Mouse (Mus musculus): Measurements from ENCODE around the gene Gm4450. TPM values are rescaled to one million over a fixed set of nuclear protein-coding genes. Genes with fewer than 3 reads are reported as not detected.

The Gm4450 gene
- total and polyA plus RNA-seq, 2 experiments from 2014 or later, result not detected

DNA sequence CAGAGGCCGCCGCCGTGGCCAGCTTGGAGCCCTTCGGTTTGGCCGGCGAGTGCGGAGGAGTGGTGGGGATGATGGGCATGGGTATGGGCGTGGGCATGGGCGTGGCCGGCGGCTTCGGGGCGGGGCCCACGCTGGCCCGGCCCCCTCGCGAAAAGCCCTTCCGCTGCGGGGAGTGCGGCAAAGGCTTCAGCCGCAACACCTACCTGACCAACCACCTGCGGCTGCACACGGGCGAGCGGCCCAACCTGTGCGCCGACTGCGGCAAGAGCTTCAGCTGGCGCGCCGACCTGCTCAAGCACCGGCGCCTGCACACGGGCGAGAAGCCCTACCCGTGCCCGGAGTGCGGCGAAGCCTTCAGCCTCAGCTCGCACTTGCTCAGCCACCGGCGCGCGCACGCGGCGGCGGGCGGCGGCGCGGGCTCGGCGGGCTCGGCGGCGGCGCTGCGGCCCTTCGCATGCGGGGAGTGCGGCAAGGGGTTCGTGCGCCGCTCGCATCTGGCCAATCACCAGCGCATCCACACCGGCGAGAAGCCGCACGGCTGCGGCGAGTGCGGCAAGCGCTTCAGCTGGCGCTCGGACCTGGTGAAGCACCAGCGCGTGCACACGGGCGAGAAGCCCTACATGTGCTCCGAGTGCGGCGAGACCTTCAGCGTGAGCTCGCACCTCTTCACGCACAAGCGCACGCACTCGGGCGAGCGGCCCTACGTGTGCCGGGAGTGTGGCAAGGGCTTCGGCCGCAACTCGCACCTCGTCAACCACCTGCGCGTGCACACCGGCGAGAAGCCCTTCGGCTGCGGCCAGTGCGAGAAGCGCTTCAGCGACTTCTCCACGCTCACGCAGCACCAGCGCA, 29.1 kb downstream of the Gm4450 start:
- Histone ChIP-seq H3K4me3 (ENCODE audit: low read length) (peak overlapping the region; percentile 54), H3K36me3 (ENCODE audit: insufficient read depth, low read length) (no peaks in the 10 kb centered on the region), H3K4me1 (ENCODE audit: insufficient read depth, low read length) (peaks cover 3% of the 10 kb centered on the region; the same call in 1 of the 2 replicates), H3K27ac (peak overlapping the region; percentile 59), H3K27me3 (ENCODE audit: insufficient read depth, low read length) (no peaks in the 10 kb centered on the region), H3K4me2 (ENCODE audit: low read depth, low read length) (peak overlapping the region; percentile 73), H3K9me3 (ENCODE audit: low read length) (no peaks in the 10 kb centered on the region), H3K9ac (replicated peaks; ENCODE audit: low read length) (peak overlapping the region; percentile 51)
- no peak for TF ChIP-seq CTCF (IDR thresholded peaks at IDR 0.05; ENCODE audit: low read depth)
- WGBS, result 1% methylated on average over 107 of the region's 110 CpGs
- DNase-seq (ENCODE audit: low spot score) (peak; percentile 88), ATAC-seq (peak; percentile 96)

GRCm38 (mm10) chr3:98427260-98427599, 29.7 kb downstream of the Gm4450 start:
- 8% methylated on average over 23 of the region's 23 CpGs for WGBS
- DNase-seq (ENCODE audit: low spot score) (no peak), ATAC-seq (no peak)
- no peak for TF ChIP-seq CTCF (IDR thresholded peaks at IDR 0.05; ENCODE audit: low read depth)
- Histone ChIP-seq H3K4me1 (ENCODE audit: insufficient read depth, low read length) (peaks cover 3% of the 10 kb centered on the region; the same call in 1 of the 2 replicates), H3K36me3 (ENCODE audit: insufficient read depth, low read length) (no peaks in the 10 kb centered on the region), H3K27ac (peak overlapping the region; percentile 59; the same call in 1 of the 2 replicates), H3K4me3 (ENCODE audit: low read length) (peak overlapping the region; percentile 54), H3K4me2 (ENCODE audit: low read depth, low read length) (peak overlapping the region; percentile 73), H3K9me3 (ENCODE audit: low read length) (no peaks in the 10 kb centered on the region), H3K27me3 (ENCODE audit: insufficient read depth, low read length) (no peaks in the 10 kb centered on the region), H3K9ac (replicated peaks; ENCODE audit: low read length) (peak overlapping the region; percentile 51)

DNA sequence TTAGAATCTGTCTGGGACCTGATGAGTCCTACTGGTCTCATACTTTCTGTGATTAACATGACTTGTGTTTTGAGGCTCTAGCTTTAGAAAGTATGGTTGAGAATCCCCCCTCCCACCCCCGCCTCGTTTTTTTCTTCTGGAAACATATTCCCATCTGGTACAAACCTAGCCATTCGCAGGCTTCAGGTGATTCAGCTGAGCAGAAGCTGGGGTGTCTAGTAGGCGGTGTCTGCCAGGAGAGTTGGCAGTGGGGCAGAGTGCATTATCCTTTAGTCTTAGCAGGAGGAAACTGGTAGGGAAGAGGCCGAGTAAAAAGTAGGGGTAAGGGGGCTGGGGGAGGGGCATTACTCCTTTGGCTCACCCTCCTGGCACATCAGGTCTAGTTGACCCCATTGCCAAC, 30.2 kb downstream of the Gm4450 start:
- H3K27me3 ChIP-seq (ENCODE audit: insufficient read depth, low read length), result no peaks in the 10 kb centered on the region
- H3K36me3 ChIP-seq (ENCODE audit: insufficient read depth, low read length), result no peaks in the 10 kb centered on the region
- WGBS, result 49% methylated on average over 5 of the region's 5 CpGs
- no peak for ATAC-seq
- H3K4me1 ChIP-seq (ENCODE audit: insufficient read depth, low read length), result peaks cover 3% of the 10 kb centered on the region; the same call in 1 of the 2 replicates
- H3K27ac ChIP-seq, result peak overlapping the region; percentile 59; the same call in 1 of the 2 replicates
- no peak for TF ChIP-seq CTCF (IDR thresholded peaks at IDR 0.05; ENCODE audit: low read depth)
- no peak for DNase-seq (ENCODE audit: low spot score)
- H3K9ac ChIP-seq (replicated peaks; ENCODE audit: low read length), result no peak overlapping the region; the same call in 1 of the 2 replicates
- H3K4me2 ChIP-seq (ENCODE audit: low read depth, low read length), result peak overlapping the region; percentile 73
- no peaks in the 10 kb centered on the region for H3K9me3 ChIP-seq (ENCODE audit: low read length)
- peak overlapping the region; percentile 54 for H3K4me3 ChIP-seq (ENCODE audit: low read length)

GRCm38 (mm10) chr3:98422926-98423325, 34.0 kb downstream of the Gm4450 start:
- Histone ChIP-seq H3K9me3 (ENCODE audit: low read length) (no peaks in the 10 kb centered on the region), H3K4me2 (ENCODE audit: low read depth, low read length) (no peak overlapping the region), H3K4me1 (ENCODE audit: insufficient read depth, low read length) (no peaks in the 10 kb centered on the region), H3K27ac (no peak overlapping the region), H3K9ac (replicated peaks; ENCODE audit: low read length) (no peak overlapping the region), H3K36me3 (ENCODE audit: insufficient read depth, low read length) (no peaks in the 10 kb centered on the region), H3K27me3 (ENCODE audit: insufficient read depth, low read length) (no peaks in the 10 kb centered on the region), H3K4me3 (ENCODE audit: low read length) (no peak overlapping the region)
- WGBS, result 75% methylated on average over 4 of the region's 4 CpGs
- no peak for TF ChIP-seq CTCF (IDR thresholded peaks at IDR 0.05; ENCODE audit: low read depth)
- ATAC-seq (no peak), DNase-seq (ENCODE audit: low spot score) (no peak)

DNA sequence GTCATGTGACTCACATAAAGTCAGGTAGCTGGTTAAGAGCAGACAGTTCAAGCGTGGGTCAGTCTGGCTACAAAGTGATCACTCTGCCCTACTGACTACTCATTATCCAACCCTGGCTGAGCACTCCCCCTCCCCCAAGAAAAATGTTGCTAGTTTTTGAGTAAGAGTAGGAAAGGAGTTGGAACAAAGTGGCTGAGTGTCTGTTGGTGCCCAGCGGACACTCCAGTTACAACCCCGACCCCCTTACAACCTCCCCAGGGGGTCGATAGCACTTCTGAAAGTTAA, 37.2 kb downstream of the Gm4450 start:
- TF ChIP-seq CTCF (IDR thresholded peaks at IDR 0.05; ENCODE audit: low read depth), result no peak
- H3K9ac ChIP-seq (replicated peaks; ENCODE audit: low read length), result no peak overlapping the region
- H3K27me3 ChIP-seq (ENCODE audit: insufficient read depth, low read length), result no peaks in the 10 kb centered on the region
- H3K4me1 ChIP-seq (ENCODE audit: insufficient read depth, low read length), result peaks cover 3% of the 10 kb centered on the region; the same call in 1 of the 2 replicates
- H3K9me3 ChIP-seq (ENCODE audit: low read length), result no peaks in the 10 kb centered on the region
- H3K4me3 ChIP-seq (ENCODE audit: low read length), result no peak overlapping the region
- H3K36me3 ChIP-seq (ENCODE audit: insufficient read depth, low read length), result no peaks in the 10 kb centered on the region
- 46% methylated on average over 4 of the region's 4 CpGs for WGBS
- ATAC-seq, result no peak
- no peak for DNase-seq (ENCODE audit: low spot score)
- H3K4me2 ChIP-seq (ENCODE audit: low read depth, low read length), result no peak overlapping the region
- H3K27ac ChIP-seq, result no peak overlapping the region

DNA sequence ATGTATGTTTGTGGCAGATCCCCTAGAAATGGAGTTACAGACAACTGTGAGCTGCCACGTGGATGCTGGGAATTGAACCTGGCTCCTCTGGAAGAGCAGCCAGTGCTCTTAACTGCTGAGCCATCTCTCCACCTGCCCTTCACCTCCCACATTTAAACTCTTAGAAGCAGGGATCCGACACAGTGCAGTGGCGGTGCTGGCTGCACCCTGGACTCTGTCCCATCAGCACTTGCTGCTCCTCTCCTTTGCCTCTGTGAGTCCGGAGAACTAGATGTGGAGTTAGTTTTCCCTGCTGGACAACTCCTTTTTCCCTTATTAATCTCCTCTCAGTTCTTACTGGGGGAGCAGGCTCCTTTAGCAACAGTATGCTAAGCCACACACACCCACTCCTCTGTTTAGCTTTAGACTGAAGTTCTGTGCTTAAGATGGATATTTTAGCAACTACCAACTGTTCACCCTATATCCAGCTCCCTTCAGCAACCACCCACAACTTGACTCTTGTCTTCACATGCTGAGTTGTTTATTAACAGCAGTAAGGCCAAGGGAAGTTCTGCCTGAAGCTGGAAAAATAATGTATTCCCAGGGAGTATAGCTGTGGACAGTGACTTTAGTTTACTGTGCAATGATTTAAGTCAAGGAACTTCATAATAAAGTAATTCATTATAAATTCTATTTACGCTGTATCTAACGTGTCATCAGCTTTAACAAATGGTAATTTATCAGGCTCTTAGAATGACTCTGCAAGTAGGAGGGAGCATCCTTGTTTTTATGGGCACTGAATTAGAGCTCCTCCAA, 37.7 kb downstream of the Gm4450 start:
- DNase-seq (ENCODE audit: low spot score), result no peak
- 75% methylated on average over 6 of the region's 6 CpGs for WGBS
- H3K27me3 ChIP-seq (ENCODE audit: insufficient read depth, low read length), result no peaks in the 10 kb centered on the region
- no peak for TF ChIP-seq CTCF (IDR thresholded peaks at IDR 0.05; ENCODE audit: low read depth)
- H3K9ac ChIP-seq (replicated peaks; ENCODE audit: low read length), result no peak overlapping the region
- H3K4me3 ChIP-seq (ENCODE audit: low read length), result no peak overlapping the region
- peaks cover 3% of the 10 kb centered on the region; the same call in 1 of the 2 replicates for H3K4me1 ChIP-seq (ENCODE audit: insufficient read depth, low read length)
- ATAC-seq, result no peak
- H3K27ac ChIP-seq, result no peak overlapping the region
- H3K9me3 ChIP-seq (ENCODE audit: low read length), result no peaks in the 10 kb centered on the region
- no peaks in the 10 kb centered on the region for H3K36me3 ChIP-seq (ENCODE audit: insufficient read depth, low read length)
- no peak overlapping the region for H3K4me2 ChIP-seq (ENCODE audit: low read depth, low read length)

Data from hindbrain, postnatal 0 days (tissue).